Mouse (Mus musculus) gastrocnemius, adult 8-10 months (tissue): ENCODE results near the gene Zfp51. TPM values are rescaled to one million over a fixed set of nuclear protein-coding genes. Genes with fewer than 3 reads are reported as not detected.
"Not testable (repeated sequence)": the region's sequence is repeated elsewhere in the genome, so short reads cannot be mapped to it uniquely, and the experiment has no call there.

Source experiments
- DNase-seq, 2 experiments: peaks; one replicate each; pipeline ENCODE4 v3.0.0; 2022; ENCODE audit warnings: low spot score in 2 of 2
- total RNA-seq, 4 experiments: library from RNA; stranded (reverse); gene quantifications; 2 replicates each; pipeline ENCODE4 v1.2.4; 2022

Gene Zfp51
- total RNA-seq: 10 to 100 TPM; 10.5 to 11.7 (median 10.9) TPM

DNA sequence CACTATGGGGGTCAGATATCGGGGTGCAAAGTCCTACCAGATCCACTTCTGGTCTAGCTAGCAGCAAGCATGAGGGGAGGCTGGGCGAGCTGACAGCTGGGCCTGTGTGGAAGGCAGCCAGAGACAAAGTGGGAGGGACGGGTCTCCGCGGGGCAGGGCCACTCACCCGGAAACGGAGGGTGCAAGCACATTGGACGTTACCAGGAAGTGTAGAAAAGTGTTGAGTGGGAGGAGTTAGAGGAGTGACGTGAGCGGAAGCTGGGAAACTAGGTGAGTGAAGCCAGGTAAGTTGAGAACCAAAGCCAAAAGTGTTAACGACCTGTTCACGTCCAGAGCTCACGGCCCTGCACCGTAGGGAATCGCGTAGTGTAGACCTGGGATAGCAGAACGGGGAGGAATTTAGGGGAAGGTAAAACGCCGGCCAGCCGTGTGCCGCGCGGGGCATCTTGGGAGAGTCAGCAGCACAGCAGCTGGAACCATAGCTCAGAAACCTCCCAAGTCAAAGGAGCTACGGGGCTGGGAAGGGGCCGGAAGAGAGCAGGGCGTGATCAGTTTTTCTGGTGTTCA is at the start of gene Zfp51:
Zfp51 (plus strand) TSS at position 237 of the 567 bp plus-strand sequence.
- DNase-seq: peak; percentile 91 to 93

DNA sequence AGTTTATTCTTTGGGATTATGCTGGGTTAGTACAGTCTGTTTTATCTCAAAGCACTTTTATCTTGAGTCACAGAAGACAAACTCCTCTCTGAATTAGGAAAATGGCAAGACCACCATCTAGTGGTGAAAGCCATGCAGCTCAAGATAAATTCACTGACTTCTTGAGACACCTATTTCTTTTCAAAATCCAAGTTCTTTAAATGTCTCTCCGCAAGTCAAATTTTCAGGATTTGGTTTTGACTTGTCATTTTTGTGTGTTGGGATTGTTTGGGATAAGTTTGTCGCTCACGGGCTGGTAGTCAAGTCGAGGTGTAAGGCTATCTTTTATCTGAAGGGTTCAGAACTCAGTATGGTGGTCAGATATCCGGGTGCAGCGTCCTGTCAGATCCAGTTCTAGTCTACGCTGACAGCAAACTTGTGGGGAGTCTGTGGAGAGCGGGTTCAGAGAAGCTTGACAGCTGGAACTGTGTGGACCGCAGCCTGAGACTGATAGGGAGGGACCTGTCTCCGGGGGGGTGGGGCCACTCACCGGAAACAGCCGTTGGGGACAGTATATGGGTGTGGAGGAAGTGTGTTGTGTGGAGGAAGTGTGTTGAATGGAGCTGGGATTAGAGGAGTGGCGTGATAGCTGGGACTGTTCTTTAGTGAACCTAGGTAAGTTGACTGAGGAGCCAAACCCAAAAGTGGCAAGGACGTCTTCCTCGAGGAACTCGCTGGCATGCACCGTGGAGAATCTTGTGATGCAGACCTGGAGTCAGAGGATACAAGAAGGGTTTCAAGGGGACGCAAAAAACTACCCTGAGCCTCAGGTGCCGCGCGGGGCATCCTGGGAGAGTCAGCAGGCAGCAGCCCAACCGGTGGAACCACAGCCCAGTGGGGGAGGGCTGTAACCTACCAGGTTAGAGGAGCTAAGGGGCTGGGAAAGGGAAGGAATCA is 27.2 kb upstream of the Zfp51 start, which contains the start of gene Zfp54:
Zfp54 (plus strand) TSS at position 564 of the 936 bp plus-strand sequence.
- DNase-seq: peak; percentile 24 to 31

DNA sequence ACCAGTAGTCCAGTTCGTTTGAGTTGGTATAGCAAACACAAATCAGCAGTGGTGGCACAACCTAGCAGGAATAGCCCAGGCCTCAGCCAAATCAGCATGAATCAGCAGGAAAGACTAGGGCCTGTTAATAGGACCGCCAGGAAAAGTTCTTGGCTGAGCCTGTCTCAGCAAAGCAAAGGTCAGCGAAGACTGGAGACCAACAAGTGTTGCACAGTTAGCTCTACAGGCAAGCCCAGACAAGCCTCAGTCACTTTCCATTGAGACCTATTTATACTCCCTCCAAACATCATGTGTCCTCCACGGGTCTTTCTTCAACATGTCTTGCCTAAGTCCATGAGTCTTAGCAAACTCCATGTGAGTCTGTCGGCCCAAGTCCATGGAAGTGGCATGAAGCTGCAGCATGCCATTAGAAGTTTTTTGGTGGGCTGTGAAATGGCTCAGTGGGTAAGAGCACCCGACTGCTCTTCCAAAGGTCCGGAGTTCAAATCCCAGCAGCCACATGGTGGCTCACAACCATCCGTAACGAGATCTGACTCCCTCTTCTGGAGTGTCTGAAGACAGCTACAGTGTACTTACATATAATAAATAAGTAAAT is 11.3 kb upstream of the Zfp51 start:
- not testable (repeated sequence) for DNase-seq

DNA sequence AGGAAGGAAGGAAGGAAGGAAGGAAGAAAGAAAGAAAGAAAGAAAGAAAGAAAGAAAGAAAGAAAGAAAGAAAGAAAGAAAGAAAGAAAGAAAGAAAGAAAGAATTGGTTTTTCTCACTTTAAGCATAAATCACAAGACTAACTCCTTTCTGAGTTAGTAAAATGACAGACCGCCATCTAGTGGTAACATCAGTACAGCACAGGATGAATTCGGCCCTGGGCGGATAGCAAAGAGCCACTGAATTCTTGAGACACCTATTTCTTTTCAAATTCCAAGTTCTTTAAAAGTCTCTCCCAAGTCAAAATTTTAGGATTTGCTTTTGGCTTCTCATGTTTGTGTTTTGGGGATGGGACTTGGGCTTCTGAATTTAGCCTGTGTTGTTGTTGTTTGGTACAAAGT is 505 bp upstream of the Zfp51 start:
- DNase-seq: peak; percentile 53 to 58

DNA sequence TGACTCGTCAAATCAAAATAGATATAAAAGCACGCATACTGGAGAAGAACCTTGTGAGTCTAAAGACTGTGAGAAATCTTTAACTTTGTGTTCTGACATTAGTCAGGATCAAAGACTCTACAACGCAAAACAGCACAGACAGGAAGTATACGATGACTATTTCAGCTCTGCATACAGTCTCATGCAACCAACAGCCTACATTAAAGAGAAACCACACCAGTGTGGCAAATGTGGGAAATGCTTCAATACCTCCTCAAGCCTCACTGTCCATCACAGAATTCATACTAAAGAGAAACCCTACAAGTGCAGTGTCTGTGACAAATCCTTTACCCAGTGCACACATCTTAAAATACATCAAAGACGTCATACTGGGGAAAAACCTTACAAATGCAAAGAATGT is 13.4 kb downstream of the Zfp51 start:
- no peak for DNase-seq

DNA sequence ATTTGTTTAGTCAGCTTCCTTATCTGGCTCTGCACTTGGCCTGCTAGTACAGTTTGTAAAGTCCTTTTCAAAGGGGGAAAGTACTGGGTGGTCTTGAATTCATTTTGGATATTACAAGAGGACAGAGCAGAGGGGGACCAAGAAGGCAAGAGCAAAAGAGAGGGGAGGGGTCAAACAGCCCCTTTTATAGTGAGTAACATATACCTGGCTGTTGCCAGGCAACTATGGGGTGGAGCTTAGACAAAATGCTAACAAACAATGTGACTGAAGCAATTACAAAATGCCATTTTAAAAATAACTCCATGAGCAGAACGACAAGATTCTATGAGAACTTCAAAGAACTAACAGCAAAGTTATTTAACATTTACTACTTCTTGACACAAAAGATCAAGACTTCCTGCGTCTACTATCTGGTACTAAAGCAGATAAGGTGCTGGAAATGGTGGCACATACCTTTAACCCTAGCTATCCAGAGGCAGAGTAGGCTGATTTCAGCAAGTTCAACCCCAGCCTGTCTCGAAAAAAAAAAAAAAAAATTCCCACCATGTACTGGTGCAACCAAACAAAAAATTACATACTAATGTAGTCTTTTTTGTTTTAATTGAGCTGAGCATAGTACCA is 22.0 kb downstream of the Zfp51 start:
- DNase-seq: no peak

DNA sequence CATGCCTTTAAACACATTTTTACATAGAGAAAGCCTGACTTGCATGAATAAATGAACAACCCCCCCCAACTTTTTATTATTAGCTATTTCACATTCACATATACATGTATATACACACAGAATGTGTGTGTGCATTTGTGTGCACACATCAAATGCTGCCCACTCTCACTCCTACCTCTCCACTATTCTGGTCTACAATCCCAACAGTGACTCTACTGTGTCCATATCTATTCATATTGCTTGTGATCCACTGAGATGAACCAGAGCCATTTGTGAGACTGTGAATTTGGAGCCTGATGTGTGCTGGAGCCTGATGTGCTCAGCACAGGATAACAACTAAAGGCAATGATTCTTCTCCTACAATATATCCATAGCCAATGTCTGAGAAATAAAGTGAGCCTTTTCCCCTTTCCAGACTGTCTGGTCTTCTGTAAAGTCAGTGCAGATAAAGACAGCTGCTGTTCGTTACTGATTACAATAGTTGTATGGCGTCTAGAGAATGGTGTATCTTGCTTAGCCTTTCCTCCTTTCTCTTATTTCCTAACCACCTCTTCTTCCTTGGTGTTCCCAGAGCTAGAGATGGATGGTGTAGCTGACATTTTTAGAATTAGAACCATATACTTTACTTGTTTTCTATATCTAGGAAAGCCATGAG is 22.6 kb downstream of the Zfp51 start:
- DNase-seq: no peak

DNA sequence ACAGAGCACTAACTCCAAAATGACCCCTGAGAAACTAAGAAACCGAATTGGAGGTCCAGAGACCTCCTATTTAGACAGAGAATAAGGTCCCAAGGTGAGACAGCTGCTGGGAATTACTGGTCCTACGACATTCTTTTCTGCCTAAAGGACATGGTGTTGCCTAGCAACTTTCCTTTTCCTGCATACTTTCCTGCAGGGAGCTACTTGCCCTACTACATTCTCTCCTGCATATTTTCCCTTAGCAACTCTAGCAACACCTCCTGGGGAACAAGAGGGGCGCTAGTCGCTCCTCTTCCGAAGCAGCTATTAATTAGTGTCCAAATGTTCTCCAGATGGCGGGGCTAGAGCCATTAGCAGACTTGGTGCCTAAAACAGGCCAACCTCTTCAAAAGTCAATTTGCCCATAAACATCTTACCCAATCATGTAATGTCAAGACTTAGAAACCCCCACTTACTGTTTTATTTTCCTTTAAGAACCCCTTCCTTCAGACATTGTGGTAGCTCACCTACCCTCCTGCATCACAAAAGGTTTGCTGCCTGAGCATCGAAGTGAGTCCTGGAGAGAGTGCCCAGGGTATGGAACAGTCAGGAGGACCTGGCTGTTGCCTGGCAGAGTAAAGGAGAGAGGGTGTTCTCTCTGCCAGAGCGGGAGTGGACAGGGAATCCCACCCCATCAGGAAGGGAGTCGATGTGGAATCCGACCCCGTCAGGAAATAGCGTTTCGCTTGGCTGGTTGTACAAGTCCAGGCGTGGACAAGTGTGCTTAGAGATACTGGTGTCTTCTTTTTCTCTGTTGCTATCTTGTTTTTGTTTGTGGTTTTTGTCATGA is 23.4 kb downstream of the Zfp51 start:
- DNase-seq: no peak

DNA sequence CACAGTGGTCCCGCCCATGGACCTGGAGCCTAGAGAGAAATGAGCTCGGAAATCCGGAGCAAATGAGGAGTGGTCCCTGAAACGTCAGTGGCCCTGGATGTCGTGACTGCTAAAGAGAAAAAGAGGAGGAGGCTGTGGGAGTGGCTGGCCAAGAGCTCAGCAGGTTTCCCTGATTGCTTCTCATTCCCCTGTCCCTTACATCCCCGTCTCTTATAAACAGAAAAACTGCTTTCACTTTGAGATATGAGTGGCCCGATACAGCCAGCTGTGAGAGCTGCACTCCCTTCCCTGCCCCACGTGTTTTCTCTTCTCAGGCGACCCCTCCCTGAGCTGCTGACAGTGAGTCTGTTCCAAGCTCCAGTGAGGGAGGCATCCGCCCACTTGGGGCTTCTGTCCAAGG is 24.6 kb downstream of the Zfp51 start:
- DNase-seq: not testable (repeated sequence)

DNA sequence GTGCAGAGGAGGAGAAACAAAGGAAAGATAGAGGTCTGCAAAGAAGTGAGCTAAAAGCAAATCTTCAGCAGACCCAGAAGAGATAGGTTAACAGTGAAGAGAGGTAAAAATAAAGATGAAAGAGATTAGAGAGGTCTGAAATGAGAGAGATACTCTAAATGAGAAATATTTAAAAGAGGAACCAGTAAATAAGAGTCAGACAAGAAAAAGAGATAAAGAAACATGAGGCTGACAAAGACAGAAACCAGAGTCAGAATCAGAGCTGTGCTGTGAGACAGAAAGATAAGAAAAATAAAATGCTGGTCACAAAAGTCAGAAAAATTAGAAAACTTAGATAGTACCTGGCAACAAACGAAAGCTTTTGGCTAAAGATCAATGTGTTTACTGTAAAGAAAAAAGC is 25.1 kb downstream of the Zfp51 start:
- DNase-seq: not testable (repeated sequence)

DNA sequence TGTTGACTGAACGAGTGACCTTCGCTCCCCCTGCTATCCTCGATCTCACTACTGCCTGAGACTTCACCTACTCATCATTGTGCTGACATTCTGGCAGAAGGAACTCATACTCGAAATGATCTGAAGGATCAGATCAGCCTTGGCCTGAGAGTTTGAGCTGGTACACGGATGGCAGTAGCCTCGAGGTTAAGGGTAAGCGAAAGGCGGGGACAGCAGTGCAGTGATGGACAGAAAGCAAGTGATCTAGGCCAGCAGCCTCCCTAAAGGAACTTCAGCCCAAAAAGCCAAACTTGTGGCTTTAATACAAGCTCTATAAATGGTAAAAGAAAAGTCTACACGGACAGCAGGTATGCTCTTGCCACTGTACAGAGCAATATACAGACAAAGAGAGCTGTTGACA is 26.2 kb downstream of the Zfp51 start:
- not testable (repeated sequence) for DNase-seq

DNA sequence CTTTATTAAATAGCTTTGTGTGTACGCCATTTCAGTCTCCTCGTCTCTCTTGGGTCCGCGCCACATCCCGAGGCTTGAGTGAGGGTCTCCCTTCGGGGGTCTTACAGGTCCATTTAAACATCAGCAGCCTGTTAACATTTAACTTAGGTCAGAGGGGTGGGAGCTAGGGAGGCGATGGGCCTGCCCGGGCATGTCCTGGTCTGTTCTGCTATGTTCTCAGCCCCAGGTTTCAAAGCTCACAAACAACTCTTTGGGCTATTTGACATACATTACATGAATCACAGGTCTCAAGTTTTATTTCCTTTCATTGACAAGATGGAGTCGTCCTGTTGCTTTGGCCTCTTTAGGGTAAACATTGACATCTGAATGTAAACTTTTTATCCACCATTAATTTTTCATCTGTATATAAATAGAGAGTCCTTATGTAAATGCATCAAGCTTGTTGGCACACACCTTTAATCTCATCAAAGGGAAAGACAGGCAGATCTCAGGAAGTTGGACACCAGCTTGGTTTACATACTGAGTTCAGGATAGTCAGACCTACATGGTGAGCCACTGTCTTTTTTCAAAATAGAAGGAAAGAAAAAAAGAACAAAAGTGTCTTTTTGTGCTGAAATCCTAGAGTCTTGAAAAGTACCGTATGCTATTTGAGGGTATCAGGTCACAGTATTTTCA is 28.1 kb downstream of the Zfp51 start:
- not testable (repeated sequence) for DNase-seq

DNA sequence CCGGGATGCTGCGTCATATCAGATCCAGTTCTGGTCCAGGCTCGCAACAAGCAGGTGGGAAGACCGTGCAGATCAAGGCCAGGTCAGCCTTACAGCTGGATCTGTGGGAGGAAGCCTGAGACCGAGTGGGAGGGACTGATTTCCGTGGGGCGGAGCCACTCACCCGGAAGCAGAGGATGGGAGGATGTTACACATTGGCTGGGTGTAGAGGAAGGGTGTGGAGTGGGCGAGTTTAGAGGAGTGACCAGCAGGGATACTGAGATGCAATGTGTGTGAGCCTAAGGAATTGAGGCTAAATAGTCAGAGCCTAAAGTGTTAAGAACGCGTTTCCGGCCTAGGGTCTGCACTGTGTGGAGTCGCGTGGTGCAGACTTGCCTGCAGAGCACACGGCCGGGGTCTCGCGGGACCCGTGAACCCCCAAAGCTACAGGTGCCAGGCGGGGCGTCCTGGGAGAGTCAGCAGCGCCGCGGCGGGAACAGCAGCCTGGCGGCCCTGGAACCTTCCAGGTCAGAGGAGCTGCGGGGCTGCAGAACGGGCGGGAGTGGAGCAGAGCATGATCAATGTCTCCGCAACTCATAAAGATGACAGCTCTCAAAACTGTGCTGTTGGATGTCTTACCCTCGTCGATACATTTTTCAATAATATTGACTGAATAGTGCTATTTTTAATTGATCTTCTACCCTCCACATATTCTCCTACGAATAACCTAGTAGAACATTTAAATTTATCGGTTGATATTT is 38.8 kb downstream of the Zfp51 start, which contains the start of gene Zfp53:
Zfp53 (plus strand) TSS at position 239 of the 740 bp plus-strand sequence.
- peak; percentile 74 to 81 for DNase-seq

DNA sequence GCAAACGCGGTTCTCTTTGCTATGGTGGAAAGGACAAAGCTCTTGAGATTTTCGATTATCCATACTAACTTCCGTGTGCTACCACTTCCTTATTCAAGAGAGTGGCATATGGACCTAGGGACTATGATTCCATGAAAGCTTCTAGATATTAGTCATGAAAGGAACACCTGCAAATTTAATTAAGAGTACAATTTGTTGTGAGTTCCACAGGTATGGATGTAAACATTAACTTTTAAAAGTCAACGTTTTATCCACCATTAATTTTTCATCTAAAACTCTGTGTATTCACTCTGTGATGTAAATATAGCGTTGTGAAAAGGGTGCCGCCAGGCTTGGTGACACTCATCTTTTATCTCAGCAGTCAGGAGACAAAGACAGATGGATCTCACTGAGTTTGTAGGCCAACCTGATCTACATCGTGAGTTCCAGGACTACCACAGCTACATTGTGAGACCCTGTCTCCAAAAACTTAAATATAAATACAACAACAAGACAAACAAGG is 39.4 kb downstream of the Zfp51 start:
- DNase-seq: no peak

DNA sequence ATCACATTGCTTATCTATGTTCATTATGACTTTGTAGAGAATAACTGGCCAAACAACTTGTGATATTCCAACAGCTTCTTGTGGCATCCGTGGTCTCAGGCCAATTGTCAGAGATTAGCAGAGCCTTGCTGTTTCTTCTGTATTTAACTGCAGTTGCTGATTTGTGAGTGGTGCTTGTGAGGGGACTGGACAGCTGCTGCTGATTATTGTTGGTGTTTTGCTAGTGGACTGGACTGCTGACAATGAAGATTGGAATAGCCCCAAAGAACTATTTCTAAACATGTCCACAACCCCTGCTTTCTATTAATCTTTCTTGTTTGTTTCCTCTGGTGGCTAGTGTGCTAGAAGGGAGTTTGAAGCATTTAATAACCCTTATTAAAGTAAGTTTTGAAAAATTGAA is 51.2 kb downstream of the Zfp51 start:
- DNase-seq: no peak

DNA sequence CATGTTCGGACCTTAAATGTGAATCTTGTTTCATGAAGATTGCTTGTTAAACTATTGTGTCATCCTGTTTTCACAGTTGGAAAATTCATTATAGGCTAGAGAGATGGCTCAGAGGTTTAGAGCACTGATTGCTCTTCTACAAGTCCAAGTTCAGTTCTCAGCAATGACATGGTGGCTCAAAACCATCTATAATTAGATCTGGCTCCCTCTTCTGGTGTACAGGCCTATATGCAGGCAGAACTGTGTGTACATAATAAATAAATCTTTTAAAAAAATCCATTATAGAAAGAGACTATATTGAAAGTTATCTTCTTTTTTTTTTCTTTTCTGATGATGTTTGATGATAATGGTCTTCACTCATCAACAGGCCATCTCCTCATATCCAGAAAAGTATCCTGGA is 54.4 kb downstream of the Zfp51 start:
- DNase-seq: no peak

DNA sequence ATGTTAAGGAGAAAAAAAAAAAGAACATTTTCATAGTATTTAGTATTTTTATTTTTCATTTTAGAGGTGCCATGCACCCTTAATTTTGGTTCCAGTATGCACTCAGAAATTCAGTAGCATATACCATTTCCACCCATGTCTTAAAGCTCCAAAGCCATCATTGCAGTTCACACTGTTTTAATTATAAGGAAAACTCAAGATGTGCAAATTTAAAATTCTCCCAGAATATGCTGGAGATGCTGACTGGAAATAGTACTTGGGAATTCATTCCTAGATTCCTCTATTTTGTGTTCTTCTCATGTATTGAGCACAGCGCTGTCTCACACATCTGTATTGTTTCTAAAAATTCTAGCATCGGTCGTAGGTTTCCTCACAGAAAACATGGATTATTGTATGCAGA is 56.1 kb downstream of the Zfp51 start:
- DNase-seq: no peak

DNA sequence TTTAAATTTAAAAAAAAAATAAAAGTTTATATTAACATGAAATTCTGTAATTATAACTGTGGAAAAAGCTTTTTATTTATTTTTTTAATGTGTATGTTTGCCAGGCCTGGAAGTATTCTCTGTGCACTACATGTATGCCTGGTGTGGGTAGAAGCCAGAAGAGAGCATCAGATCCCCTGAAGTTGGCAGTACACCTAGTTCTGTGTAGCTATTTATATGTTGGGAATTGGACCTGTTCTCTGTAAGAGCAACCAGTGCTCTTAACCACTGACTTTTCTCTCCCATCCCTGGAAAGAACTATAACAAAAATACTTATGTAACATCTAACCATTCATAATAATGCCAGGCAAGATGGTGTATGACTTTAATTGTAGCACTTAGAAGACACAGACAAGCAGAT is 59.6 kb downstream of the Zfp51 start:
- DNase-seq: peak in 1 of 2 experiments; percentile 13
